Mouse (Mus musculus) forebrain, embryonic 12.5 days (tissue): ENCODE data around the gene Krt34. TPM values are rescaled to one million over a fixed set of nuclear protein-coding genes. Genes with fewer than 3 reads are reported as not detected.

ENCODE experiments used
- ATAC-seq: fragments of 200-750 bp; cut with Nextera tagmentation; 2 replicates; pipeline ENCODE4 v1.8.0; 2017; ENCODE audit warnings: moderate TSS enrichment; ENCODE audit not compliant: low FRiP score
- H3K27ac ChIP-seq: fragments of 300-500 bp; sonication (generic); 2 replicates; pipeline ENCODE4 v1.5.1; 2016; ENCODE audit warnings: mild to moderate bottlenecking
- H3K27me3 ChIP-seq: fragments of 300-500 bp; sonication (generic); 2 replicates; pipeline ENCODE4 v1.6.1; 2016; ENCODE audit warnings: mild to moderate bottlenecking
- H3K36me3 ChIP-seq: fragments of 300-500 bp; sonication (generic); replicated peaks from 2 replicates; pipeline ENCODE4 v1.6.1; 2016; ENCODE audit warnings: mild to moderate bottlenecking
- H3K4me1 ChIP-seq: fragments of 300-500 bp; sonication (generic); 2 replicates; pipeline ENCODE4 v1.6.1; 2016
- H3K4me2 ChIP-seq: fragments of 300-500 bp; sonication (generic); 2 replicates; pipeline ENCODE4 v1.6.1; 2016; ENCODE audit warnings: mild to moderate bottlenecking, moderate library complexity
- H3K4me3 ChIP-seq: fragments of 300-500 bp; sonication (generic); replicated peaks from 2 replicates; pipeline ENCODE4 v1.5.1; 2016; ENCODE audit warnings: mild to moderate bottlenecking
- H3K9ac ChIP-seq: fragments of 300-500 bp; sonication (generic); 2 replicates; pipeline ENCODE4 v1.6.1; 2016; ENCODE audit warnings: mild to moderate bottlenecking
- H3K9me3 ChIP-seq: fragments of 300-500 bp; sonication (generic); 2 replicates; pipeline ENCODE4 v1.6.1; 2016
- WGBS: fragments of 180-500 bp; shearing (Covaris S2); methylation state at CpG from one replicate; pipeline ENCODE4 v1.1.7; 2016; 5-methylcytosine and 5-hydroxymethylcytosine counted together
- polyA plus RNA-seq: library from polyadenylated mRNA; unstranded; fragments of >200 nt; fragmentation: Nextera tagmentation; extraction: Ambion mirVana; gene quantifications from 2 replicates; pipeline ENCODE4 v1.2.1, GENCODE M21; 2016

Gene Krt34
- polyA plus RNA-seq, result not detected in 2 replicates

DNA sequence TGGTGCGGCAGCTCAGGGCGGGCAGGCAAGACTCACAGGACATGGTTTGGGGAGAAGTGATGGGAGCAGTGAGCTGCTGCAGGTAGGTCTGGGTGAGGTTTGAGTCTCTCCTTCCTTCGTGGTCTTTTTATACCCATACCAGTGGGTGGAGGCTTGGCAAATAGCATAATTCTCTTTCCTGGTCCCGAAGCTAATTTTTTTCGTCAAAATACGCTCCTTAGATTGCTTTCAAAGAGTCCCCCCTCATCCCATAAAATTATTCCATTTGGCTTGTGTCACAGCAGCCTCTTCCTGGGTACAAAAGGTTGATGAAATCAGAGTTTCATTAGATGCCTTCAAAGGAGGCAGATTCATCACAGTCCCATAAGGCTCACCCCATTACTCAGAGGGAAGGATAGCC is at the start of gene Krt34:
Gene Krt34 (minus strand): TSS at position 101 of the 400 bp plus-strand sequence.
- WGBS, result 84% methylated on average over 6 of the region's 6 CpGs
- Histone ChIP-seq H3K4me1 (no peaks in the 10 kb centered on the region), H3K27ac (no peak within 1 kb of the TSS), H3K27me3 (no peaks in the 10 kb centered on the region), H3K9ac (no peak within 1 kb of the TSS), H3K9me3 (no peaks in the 10 kb centered on the region), H3K4me3 (no peak within 1 kb of the TSS), H3K4me2 (no peak within 1 kb of the TSS), H3K36me3 (no peaks in the 10 kb centered on the region)
- no peak for ATAC-seq

DNA sequence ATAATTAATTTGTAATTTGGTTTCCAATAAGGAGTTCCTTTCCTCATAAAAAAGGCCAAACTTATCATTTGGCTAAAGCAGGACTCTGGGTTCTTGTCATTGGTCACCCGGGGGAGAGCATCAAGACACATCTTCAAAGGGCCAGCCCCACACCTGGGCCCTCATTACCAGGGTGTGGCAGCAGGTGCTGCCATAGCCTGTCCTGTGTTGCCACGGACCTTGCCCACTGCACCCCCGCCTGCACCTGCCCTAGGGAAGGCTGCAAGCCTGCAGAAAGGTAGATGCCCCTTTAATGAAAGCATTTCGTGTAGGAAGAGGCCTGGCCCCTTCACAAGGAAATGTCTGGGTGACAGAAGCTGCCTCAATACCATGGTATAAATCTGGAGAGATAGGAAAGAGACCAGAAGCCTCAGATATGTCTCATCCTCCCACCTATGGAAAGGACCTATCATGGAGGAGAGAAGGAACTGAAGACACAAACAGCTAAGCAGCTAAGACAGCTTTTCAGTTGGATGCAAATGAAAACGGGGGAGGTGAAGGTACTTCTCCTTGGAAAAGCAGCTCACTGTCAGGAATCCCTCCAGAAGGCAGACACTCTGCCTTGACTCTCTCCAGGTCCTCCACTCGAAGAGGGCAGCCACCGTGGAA is 47.1 kb upstream of the Krt34 start:
- Histone ChIP-seq H3K27me3 (no peaks in the 10 kb centered on the region), H3K9ac (no peak overlapping the region), H3K4me2 (no peak overlapping the region), H3K4me3 (no peak overlapping the region), H3K4me1 (no peaks in the 10 kb centered on the region), H3K36me3 (no peaks in the 10 kb centered on the region), H3K27ac (no peak overlapping the region), H3K9me3 (no peaks in the 10 kb centered on the region)
- ATAC-seq, result no peak
- 69% methylated on average over 7 of the region's 7 CpGs for WGBS

GRCm38 (mm10) chr11:100087861-100088260 is 46.5 kb upstream of the Krt34 start, which contains the start of gene Krt32:
Krt32 (minus strand) TSS chr11:100088226.
- no peaks in the 10 kb centered on the region for H3K4me1 ChIP-seq
- no peak within 1 kb of the TSS for H3K4me2 ChIP-seq
- no peak within 1 kb of the TSS for H3K27ac ChIP-seq
- no peak within 1 kb of the TSS for H3K9ac ChIP-seq
- H3K9me3 ChIP-seq, result no peaks in the 10 kb centered on the region
- 93% methylated on average over 10 of the region's 10 CpGs for WGBS
- H3K36me3 ChIP-seq, result no peaks in the 10 kb centered on the region
- no peak within 1 kb of the TSS for H3K4me3 ChIP-seq
- no peaks in the 10 kb centered on the region for H3K27me3 ChIP-seq
- ATAC-seq, result no peak

DNA sequence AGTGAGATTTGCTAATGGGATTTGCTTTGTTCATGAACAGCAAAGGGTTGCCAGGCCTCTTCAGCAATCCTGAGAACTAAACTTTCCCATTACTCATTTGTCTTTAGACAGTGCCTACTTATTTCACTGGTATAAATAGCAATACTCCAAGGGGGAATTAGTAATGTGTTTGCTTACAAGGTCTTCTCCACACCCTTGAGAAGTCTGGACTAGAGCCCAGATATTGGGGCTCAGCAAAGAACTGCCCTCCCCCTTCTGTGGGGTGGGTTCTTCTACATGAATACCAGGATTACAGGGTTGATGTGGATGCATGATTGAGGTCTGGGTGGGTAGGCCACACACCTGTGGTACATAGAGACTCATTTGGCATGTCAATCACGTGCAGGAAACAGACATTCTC is 32.5 kb upstream of the Krt34 start:
- Histone ChIP-seq H3K9ac (no peak overlapping the region), H3K4me2 (no peak overlapping the region), H3K27ac (no peak overlapping the region), H3K27me3 (no peaks in the 10 kb centered on the region), H3K4me1 (peaks cover 2% of the 10 kb centered on the region; the same call in 1 of the 2 replicates), H3K36me3 (no peaks in the 10 kb centered on the region), H3K9me3 (no peaks in the 10 kb centered on the region), H3K4me3 (no peak overlapping the region)
- no peak for ATAC-seq
- WGBS, result 50% methylated on average over 1 of the region's 1 CpGs

- Histone ChIP-seq H3K4me1 (no peaks in the 10 kb centered on the region), H3K9ac (no peak overlapping the region), H3K4me2 (no peak overlapping the region), H3K4me3 (no peak overlapping the region), H3K36me3 (no peaks in the 10 kb centered on the region), H3K27ac (no peak overlapping the region), H3K9me3 (no peaks in the 10 kb centered on the region), H3K27me3 (no peaks in the 10 kb centered on the region)
- ATAC-seq, result no peak
- 88% methylated on average over 17 of the region's 17 CpGs for WGBS
Observed at GRCm38 (mm10) chr11:100067293-100068036, 26.1 kb upstream of the Krt34 start.

DNA sequence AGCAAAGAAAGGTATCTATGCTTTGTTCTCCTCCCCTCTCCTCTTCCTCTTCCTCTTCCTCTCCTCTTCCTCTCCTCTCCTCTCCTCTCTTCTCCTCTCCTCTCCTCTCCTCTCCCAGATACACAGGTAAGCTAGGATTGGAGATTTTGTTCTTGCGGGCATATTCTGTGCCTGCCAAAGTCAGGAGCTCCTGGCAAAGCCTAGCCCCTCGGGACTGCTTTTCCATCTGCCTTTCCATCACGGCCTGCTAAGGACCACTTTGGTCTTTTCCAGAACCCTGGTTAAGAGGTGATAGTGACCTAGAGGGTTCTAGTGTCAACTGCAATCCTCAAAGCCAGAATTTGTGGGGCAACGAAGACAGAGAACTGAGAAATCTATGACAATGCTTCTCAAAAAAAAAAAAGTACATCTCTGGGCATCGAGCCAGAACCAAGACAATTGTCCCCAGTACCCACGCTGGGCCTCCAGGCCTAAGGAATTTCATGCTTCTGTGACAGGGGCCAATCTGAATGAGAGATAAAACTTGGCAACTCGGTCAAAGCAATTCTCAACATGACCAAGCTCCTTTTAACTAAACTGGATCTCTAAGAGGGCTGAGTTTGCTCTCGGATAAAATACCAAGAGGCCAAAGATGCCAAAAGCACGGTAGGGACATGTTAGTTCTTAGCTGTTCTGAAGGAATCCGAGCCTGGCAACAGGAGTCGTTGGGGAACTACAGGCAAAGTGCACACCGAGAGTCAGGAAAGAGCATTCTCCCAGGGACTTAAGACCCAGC is 25.1 kb upstream of the Krt34 start:
- H3K9me3 ChIP-seq, result no peaks in the 10 kb centered on the region
- no peaks in the 10 kb centered on the region for H3K27me3 ChIP-seq
- no peak overlapping the region for H3K27ac ChIP-seq
- H3K9ac ChIP-seq, result no peak overlapping the region
- no peak for ATAC-seq
- no peaks in the 10 kb centered on the region for H3K36me3 ChIP-seq
- no peaks in the 10 kb centered on the region for H3K4me1 ChIP-seq
- H3K4me3 ChIP-seq, result no peak overlapping the region
- H3K4me2 ChIP-seq, result no peak overlapping the region
- 81% methylated on average over 12 of the region's 12 CpGs for WGBS

DNA sequence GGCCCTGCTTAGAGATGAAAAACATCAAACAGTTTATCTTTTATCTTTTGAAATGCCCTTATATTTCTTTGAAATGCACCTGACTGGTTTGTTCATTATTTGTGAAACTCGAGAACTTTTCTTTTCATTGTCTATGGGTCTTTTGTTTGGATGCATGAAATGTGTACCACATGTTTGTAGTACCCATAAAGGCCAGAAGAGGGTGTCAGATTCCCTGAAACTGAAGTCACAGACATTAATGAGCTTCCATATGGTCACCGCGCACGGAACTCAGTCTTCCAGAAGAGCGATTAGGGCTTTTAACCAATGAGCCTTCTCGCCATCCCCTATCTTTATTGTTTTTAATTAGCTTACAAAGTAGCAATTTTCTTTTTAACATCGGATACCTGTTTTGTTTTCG is 17.5 kb upstream of the Krt34 start:
- Histone ChIP-seq H3K27me3 (no peaks in the 10 kb centered on the region), H3K4me1 (no peaks in the 10 kb centered on the region), H3K36me3 (no peaks in the 10 kb centered on the region), H3K4me3 (no peak overlapping the region), H3K9me3 (no peaks in the 10 kb centered on the region), H3K9ac (no peak overlapping the region), H3K27ac (no peak overlapping the region), H3K4me2 (no peak overlapping the region)
- ATAC-seq, result no peak
- 62% methylated on average over 8 of the region's 8 CpGs for WGBS

- H3K4me3 ChIP-seq, result no peak overlapping the region
- H3K4me2 ChIP-seq, result no peak overlapping the region
- ATAC-seq, result no peak
- no peak overlapping the region for H3K27ac ChIP-seq
- H3K4me1 ChIP-seq, result no peaks in the 10 kb centered on the region
- no peaks in the 10 kb centered on the region for H3K36me3 ChIP-seq
- 80% methylated on average over 9 of the region's 9 CpGs for WGBS
- H3K9me3 ChIP-seq, result no peaks in the 10 kb centered on the region
- H3K9ac ChIP-seq, result no peak overlapping the region
- H3K27me3 ChIP-seq, result no peaks in the 10 kb centered on the region
Observed at GRCm38 (mm10) chr11:100055686-100056655, 14.6 kb upstream of the Krt34 start.

- H3K9me3 ChIP-seq, result no peaks in the 10 kb centered on the region
- H3K4me2 ChIP-seq, result no peak within 1 kb of the TSS
- WGBS, result 83% methylated on average over 3 of the region's 3 CpGs
- no peak within 1 kb of the TSS for H3K4me3 ChIP-seq
- H3K9ac ChIP-seq, result no peak within 1 kb of the TSS
- no peaks in the 10 kb centered on the region for H3K36me3 ChIP-seq
- no peaks in the 10 kb centered on the region for H3K4me1 ChIP-seq
- H3K27ac ChIP-seq, result no peak within 1 kb of the TSS
- H3K27me3 ChIP-seq, result no peaks in the 10 kb centered on the region
- no peak for ATAC-seq
Observed at GRCm38 (mm10) chr11:100050451-100050850, 9.1 kb upstream of the Krt34 start, which contains the start of gene Krt31. Krt31 (minus strand) TSS chr11:100050551.

DNA sequence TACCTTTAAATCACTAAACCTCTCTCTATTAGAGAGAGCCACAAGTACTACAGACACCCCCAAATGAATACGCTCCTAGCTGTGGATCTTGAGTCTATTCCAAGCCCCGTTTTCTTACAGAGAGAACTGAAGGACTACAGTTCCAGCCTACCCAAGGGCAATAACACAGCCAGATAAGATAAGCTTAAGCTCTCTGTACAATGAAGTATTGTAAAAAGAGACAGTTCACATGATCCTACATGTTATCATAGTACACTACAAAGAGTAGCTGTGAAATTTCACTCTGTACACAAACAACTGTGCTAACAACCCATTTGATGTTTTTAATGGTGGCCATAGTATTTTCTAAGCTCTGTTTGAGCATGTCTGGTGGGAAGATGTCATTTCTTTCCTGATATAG is 5.8 kb upstream of the Krt34 start:
- Histone ChIP-seq H3K4me3 (no peak overlapping the region), H3K4me1 (no peaks in the 10 kb centered on the region), H3K36me3 (no peaks in the 10 kb centered on the region), H3K9ac (no peak overlapping the region), H3K4me2 (no peak overlapping the region), H3K27ac (no peak overlapping the region), H3K9me3 (no peaks in the 10 kb centered on the region), H3K27me3 (no peaks in the 10 kb centered on the region)
- 95% methylated on average over 2 of the region's 2 CpGs for WGBS
- no peak for ATAC-seq

DNA sequence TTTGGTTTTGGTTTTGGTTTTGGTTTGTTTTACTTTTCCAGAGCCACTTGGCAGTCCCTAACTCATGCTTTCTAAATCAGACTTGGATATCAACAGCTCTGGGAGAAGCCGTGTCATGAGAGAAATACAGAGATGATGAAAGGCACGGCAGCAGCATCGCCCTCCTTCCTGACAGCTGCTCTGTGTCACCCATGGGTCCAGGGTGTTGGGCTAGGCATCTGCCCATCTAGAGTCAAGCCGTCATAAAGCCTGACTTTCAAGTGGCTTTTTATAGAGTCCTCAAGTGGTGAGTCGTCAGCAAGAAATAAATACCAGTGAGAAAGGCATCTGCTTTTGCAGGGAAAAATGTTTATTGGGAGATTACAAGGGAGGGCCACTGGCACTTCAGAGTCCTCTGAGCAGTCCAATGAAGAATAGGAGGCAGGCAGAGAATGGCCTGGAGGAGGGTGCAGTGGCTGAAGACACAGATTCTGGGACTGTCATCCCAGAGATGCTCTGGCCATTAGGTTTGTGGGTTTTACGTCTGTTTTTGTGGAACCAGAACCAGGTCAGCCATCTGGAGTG is 5.0 kb upstream of the Krt34 start:
- Histone ChIP-seq H3K9me3 (no peaks in the 10 kb centered on the region), H3K4me1 (no peaks in the 10 kb centered on the region), H3K27me3 (no peaks in the 10 kb centered on the region), H3K9ac (no peak overlapping the region), H3K36me3 (no peaks in the 10 kb centered on the region), H3K27ac (no peak overlapping the region), H3K4me3 (no peak overlapping the region), H3K4me2 (no peak overlapping the region)
- 85% methylated on average over 6 of the region's 6 CpGs for WGBS
- no peak for ATAC-seq
